Mouse (Mus musculus) cerebellum, adult 18-20 months (tissue): ENCODE results near the gene Ttc39b.
"Not testable (repeated sequence)": the region's sequence is repeated elsewhere in the genome, so short reads cannot be mapped to it uniquely, and the experiment has no call there.

Experiments used
- DNase-seq, 2 experiments: peaks; one replicate each; pipeline ENCODE4 v3.0.0; 2021

Gene Ttc39b

DNA sequence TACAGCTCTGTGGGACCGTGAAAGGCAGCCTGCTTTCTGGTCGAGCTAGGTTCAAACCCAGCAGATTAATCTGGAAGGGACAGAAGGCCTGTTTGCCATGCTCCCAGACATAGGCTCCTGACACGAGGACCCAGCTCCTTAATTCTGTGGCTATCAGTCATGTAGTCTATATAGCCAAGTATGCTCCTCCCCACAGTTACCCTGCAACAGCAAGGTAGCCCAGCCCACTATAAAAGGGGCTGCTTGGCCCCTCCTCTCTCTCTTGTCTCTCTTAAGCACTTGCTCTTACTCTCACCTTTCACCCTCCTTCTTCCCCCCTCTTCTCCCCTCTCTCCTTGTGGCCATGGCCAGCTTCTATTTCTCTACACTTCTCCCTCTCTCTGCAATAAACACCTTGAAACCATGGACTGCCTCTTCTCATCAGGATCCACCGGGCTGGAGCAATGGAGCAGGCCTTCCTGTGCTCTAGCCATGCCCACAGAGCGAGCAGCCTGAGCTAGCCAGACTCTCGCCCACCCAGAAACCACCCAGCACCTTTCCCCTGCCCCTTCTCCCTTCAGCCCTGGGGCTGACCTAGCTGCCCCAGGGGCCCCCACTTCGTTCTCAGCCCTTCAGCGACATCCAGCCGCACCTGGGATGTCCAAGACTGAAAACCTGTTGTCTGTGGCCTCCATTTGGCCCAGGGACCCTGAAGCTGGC, 51.0 kb downstream of the Ttc39b start:
- no peak for DNase-seq

DNA sequence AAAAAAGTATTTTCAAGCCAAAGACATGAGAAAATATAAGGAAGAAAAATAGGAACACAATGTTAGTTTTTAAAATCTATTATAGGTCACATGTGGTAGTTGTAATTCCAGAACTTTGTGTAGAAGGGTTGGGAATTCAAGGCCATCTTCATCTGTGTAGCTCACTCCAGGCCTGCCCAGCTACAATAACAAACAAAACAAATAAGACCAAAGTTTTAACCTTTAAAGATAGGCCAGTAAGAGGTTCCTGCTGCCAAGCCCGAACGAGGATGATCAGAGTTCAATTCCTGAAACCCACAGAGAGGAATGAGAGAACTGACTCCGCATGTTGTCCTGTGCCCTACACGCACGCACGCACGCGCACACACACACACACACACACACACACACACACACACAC, 53.6 kb downstream of the Ttc39b start:
- no peak for DNase-seq

DNA sequence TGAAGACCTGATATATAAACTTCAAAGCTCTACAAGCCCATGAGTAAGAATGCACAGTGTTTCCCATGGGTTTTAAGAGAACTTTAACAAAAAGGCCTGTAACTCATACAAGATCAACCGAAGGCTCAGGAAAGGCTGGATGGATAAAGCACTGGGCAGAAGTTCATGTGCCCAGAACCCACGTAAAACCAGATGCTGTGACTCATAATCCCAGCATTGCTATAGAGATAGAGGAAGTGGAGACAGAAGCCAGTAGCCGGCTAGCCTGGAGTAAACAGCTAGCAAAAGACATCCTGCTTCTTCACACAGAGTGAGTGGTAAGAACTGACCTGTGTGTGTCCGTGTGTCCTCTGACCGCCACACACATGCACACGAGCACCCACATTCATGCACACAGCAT, 54.4 kb downstream of the Ttc39b start:
- no peak for DNase-seq

DNA sequence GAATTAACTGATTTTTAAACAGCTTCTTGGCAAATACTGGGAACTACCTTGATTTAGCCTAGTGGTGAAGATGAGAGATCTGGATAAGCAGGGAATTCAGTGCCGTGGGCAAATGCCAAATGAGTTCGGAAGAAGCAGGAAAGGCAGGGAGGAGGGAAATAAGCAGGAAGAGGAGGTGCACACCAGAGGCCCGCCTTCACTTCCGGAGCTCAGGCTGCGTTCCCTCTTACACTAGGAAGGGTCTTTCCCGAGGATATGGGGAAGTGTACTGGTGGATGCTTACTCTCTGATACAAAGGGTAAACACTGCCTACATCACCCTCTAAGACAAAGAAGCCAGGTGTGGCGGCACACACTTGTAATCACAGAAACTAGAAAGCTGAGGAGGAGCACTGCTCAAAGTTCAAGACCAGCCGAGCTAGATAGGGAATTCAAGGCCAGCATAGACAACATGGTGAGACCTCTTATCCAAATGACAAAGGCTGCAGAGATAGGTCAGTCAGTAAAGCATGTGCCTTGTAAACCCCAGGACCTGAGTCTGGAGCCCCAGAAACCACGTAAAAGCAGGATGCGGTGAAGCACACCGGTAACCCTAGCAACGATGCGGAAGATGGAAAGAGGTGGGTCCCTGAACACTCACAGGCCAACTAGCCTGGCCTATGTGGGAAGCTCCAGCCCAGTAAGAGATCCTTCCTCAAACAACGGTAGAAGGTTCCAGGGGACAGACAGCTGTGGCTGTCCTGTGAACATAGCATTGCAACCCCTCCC, 57.9 kb downstream of the Ttc39b start:
- DNase-seq, result no peak

DNA sequence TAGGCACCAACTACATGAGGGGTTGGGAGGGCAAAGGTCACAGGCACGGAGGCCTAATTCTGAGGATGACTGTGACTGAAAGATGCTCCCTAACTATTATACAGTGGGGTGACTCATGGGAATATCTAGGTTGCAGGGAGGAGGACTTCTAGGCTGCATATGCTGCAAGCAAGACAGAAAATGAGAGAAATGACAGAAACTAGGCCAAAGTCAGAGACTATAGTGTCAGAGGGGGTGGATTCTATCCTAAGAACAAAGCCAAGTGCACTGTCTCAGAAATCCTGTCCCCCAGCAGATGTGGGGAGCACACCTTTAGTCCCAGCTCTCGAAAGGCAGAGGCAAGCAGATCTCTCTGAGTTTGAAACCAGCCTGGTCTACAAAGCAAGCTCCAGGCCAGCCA, 59.2 kb downstream of the Ttc39b start:
- no peak for DNase-seq

DNA sequence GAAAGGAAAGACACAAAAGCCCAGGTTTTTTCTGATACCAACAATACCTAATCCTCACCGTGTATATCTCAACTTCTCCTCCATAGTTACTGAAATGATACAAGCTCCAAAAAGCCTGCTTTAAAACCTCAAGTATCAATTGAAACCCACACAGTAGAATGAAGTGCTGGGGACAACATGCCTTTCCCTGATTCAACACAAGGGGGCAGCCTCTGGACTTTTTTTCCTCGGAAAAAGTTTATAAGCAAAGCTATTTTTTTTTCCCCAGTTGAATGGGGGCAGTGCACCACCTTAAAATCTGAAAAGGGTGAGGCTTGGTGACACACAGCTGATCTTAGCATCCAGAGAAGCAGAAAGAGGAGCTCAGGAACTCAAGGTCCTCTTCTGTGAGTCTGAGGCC, 62.1 kb downstream of the Ttc39b start:
- peak; percentile 45 to 58 for DNase-seq

DNA sequence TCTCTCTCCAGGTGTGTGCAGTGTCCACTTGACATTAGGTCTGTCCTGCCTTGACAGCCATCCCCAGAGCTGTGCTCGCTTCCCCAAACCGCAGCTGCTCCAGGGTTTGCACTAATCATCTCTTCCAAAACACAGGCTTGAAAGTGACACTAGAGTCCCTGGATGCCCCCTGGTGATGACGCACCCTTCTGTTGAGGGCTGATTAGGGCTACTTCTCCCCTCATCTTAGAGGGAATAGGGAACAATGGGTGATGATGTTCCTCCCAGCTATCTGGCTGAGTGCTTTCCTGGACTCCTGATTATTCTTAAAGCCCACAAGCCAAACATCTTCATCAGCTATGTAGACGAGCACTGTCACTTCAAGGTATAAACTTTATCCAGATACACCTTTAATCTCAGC, 64.4 kb downstream of the Ttc39b start:
- DNase-seq, result no peak

DNA sequence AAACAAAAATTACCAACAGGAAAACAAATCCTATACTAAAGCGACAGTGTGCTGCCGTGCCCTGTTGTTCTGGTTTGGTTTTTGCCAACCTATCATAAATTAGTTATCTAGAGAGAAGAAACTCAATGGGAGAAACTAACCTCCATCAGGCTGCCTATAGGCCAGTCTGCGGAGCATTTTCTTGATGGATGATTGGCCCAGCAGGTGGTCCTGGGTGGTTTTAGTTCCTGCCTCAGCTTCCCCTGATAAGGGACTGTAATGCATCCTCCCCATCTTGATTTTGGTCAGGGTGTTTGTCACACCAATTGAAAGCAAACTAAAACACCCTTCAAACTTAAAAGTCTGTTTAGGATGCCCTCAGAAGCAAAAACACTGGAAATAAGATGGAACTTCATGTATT, 65.8 kb downstream of the Ttc39b start:
- no peak for DNase-seq

DNA sequence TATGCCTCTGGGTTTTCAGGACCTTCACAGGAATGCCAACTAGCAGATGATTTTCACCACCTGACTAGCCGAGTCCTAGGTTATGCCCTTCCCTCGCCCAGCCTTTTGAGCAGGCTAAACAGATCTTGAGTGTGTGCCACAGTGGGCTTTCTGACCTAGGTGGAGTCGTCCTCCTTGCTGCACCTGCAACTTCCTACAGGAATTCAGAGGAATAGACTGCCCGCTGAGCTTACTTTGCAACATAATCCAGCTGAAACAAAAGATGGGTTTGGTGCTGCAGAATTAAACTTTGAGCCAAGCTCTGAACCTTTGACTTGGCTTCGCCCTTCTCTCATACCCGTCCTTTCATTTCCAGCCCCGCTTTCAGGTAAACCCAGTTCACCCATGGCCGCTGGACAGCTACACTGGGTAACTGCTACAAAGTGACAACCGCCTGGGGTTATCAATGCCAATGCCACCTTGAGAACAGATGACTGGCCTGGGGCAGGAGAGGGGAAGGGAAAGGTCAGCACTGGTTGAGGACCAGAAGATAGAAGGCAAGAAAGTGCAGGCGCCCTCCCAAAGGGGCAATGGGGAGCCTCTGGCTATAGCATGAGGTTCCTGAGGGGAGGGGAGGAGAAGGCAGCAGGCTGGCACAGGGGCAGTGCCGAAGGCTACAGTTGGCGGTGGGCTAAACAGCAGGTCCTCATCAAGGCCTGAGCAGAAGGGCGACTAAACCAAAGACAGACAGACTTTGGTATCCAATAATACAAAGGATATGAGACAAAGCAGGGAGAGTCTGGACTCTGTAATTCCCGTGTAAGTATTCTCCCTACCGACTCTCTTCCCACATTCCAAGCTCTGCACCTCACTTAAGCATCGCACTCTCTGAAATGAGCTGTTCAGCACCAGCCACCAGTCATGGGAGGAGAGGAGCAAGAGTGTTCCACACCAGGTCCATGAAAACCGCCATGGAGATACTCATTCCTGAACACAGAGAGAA, 66.5 kb downstream of the Ttc39b start:
- no peak for DNase-seq

DNA sequence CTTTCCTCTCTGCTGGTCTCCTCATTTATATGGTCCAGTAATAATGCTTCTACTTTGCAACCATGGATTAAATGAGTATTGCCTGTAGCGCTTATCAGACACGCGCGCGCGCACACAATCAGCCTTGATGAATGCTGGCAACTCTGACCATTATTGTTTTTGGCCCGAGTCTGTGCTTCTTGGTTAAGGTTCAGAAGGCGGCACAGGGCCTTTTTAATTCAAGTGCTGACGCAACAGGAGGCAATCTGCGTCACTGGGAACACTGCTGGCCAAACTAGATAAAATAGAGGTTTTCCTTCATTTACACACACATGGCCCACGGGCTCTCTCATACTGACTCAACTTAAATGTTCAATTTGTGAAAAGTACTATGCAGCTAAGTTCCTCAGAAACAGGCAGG, 67.3 kb downstream of the Ttc39b start:
- DNase-seq, result no peak

DNA sequence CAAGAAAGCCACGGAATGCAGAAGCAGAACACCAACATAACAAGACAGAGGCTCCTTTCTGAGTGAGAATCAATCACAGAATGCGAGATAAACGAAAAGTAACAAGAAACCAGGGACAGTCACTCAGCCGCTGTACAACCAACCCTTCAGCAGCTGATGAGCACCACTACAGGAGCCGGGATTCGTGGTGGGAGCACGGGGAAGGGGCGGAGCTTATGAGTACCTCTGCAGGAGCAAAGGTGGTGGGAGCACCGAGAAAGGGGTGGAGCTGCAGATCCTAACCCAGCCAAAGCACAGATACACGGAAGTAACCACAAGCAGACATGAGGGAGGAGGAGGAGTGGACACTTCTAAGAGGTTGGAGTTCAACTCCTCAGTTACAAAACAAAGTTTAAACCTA, 69.1 kb downstream of the Ttc39b start:
- no peak for DNase-seq

DNA sequence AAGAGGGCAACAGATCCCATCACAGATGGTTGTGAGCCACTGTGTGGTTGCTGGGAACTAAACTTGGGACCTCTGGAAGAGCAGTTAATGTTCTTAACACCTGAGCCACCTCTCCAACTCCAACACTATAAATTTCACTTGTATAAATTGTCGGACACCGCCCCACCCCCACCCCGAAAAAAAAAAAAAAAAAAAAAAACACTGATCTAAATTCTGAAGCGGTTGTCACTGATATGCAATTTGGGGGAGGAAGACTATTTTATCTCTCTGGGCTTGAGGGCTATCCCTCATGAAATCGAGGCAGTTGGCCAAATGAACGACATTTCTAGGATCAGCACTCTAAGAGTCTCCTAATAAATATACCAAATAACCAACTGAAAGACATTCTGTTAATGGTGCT, 70.4 kb downstream of the Ttc39b start:
- no peak for DNase-seq

DNA sequence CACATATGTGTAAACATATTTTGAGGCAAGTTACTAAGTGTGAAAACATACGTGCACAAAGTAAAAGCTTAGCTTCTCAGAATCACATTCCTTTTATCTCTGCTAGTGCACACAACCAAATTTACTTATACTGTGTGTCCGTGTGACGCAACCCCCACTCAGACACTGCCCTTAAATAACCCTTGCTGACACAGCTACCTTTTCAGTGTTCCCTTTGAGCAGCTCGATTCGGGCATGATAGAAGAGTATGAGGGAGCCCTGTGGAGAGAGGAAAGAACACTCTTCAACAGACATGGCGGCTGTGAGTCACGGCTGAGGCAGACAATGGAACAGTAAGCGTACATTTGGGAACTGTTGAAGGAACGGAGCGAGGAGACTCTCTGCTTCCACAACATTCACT, 80.3 kb downstream of the Ttc39b start:
- no peak for DNase-seq

DNA sequence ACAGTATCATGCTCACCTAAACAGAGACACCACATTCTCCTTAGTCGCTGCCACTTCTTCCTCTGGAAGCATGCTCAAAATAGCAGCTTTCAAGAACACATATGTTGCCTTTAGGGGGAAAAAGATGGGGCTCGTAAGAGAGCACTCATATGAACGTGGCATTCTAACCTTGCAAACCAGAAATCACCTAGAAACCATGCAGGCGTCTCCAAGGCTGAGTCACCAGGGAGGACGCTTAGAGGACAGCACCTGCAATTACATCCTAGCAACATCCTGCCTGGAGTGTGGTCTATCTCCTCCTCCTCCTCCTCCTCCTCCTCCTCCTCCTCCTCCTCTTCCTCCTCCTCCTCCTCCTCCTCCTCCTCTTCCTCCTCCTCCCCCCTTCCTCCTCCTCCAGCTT, 82.4 kb downstream of the Ttc39b start:
- DNase-seq, result no peak

DNA sequence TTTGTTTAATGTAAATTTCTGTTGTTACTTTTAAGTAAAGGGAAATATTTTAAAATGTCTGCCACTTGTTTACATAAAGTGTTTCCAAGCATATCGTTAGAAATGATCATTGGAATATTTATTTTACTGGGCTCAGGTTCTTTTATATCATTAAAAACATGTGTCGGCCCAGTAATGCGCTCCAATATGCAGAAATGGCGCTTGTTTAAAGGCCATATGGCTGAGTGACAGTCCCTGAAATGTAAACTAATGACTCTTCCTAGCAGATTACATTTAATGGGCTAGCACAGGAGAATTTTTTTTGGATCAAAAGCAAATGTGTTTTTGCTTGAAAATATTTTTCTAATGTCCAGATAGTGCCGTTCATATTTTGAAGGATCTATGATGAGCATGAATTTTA, 86.4 kb downstream of the Ttc39b start:
- DNase-seq, result no peak

DNA sequence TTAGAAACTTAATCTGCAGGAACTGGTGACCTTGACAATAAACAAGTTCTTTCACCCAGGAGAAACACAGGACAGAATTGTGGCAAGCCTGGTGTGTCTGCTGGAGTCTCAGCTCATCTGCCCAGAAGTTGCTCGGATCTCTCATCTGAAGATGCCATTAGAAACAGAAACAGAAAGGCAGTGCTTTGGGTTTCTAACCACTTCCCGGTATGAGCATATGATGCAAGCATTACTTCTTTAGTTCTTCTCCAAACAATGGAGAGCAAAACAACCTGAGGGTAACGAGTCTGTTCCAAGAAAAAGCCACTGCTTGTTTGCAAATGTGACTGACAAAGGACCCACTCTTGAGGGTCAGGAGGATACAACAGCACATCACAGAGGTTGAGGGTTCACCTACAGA, 88.8 kb downstream of the Ttc39b start:
- DNase-seq, result not testable (repeated sequence)

DNA sequence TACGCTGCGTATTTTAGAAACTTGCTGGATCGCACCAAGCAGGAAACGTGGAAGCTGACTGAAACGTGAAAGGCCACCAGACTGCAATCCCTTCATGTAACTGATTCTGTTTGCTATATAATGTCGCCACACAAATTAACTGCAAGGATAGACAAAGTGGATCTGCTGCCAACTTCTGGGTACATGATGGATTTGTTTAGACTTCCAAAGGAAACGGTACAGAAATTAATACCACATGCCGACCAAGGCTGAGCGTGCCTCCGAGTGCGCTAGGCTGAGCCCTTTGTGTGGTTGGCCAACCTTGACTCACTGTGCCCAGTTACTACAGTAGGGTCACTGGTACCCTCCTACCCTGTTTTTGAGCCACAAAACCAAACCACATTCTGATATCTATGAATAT, 89.3 kb downstream of the Ttc39b start:
- peak in 1 of 2 experiments; percentile 29 for DNase-seq

DNA sequence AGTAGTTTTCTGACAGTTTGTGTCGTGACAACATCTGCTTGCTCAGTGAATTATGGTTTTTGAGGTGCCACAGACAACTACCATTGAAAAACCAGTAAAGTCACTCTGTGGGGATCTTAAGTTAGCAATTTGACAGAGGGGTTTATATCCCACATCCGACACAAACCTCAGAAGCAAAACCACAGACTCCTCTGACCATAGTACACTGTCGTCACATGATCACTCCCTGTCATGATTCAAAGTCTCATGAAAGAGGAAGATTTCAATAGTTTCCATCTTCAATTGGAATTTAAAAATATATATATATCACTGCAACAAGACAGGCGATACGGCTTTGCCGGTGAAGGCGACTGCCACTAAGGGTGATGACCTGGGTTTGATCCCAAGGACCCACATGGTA, 89.9 kb downstream of the Ttc39b start:
- DNase-seq, result no peak

DNA sequence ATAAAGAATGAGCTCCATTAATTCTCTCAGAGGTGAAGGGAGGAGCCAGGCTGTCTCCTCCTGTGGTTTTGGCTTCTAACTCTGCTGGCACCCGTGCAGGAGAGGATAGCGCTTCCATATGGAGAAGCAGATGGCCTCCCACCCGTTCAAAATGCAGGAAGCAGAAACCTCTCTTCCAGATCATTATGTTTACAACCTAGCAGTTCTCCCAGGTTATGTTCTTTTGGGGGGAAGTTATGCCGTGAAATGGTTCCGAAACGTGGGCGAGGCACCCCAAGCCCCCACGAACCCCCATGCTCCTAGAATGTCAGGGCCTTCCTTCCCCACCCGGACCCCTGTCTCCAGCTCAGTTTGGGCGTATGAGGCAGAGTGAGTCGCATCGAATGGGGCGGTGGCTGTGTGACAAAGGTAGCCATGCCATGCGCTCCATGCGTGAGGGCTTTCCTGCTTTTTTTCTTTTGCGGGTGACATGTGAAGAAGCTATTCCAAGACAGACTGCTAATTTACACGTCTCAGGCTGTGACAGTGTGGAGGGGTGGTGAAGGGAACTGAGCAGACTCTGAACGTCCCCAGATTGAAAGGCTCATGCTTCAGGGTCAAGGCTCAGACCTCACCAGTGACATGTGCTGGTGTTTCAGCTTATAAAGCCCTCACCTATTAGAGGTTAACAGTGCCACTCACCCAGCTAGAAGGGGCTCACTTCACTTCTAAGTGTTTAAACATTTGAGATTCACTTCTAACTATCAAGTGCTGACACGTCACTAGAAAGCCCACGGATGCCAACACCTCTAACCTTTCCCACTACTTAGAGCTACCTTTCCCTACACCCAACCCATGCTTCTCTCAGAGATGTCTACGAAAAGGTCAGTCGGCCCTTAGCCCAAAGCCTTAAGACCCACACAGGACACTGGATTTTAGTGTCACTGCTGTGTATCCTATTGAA, 90.6 kb downstream of the Ttc39b start:
- peak; percentile 94 for DNase-seq

DNA sequence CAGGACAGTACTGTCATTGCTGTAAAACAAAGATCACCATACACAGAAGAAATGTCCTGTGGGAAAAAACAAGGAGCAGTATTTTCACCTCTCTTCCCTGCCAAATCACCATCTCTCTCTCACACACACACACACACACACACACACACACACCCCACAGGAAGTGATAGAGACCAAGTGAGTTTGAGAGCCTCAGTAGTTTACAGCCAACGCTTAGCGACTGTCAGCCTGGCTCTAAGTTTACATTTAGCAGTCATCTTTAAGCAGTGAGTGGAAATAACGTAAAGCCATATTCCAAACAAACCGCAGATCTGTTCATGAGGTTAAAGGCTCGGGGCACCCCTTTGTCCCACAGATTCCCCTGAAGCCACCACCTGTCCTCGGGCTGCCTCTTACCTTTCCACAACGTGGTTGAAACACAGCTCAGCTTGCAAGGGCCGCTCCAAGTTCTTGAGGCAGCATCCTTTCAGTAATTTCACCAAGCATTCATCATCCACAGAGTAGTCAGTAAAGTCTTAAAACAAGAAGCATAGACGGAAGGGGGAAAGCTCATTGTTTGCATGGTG, 91.7 kb downstream of the Ttc39b start:
- peak; percentile 31 to 49 for DNase-seq

DNA sequence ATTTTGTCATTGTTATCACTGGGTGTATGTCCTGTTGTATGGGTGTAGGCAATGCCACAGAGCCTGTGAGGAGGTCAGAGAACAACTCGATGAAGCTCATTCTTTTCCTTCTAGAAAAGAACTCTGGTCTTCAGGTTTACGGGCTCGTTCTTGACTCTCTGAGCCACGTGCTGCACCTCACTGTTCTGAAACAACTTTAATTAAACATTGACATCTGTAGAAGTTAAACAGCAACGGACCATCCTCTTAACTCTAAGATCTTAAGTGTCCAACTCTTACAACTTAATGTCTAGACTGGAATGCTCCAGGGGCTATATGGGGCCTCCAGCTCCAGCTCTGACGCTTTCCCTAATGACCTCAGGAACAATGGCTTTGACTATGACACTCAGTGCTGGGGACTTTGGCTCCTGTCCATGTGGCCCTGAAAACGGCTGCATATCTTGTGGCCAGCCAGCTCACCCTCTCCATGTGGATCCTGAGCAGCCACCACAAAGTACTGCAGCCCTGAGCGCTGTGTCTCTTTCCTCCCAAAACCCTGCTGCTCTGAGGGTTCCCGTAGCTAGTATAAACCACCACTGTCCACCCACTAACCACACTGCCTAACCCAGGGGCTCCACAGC, 95.3 kb downstream of the Ttc39b start:
- DNase-seq, result no peak

DNA sequence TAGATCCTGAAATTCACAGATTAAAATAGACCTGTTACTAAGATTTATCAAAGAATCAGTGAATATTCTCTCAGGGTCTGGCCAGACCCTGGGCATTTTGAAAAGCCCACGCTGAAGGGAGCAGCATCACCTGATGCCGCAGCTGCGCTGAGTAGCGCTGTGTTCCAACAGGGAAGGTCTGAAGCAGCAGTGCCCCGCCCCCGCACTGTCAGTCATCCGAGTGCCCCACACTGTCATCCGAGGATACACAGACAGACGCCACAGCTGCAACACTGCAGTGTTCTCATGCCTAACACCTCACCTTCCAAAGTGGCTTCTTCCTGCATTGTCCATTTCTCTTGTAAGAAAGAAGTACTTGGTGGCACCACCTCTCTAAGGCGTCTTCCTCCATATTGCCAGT, 96.0 kb downstream of the Ttc39b start:
- no peak for DNase-seq
